Mouse (Mus musculus): Measurements from ENCODE around the gene Sh3gl1.

Gene Sh3gl1

GRCm38 (mm10) chr17:56040030-56040856 lies 3.8 kb upstream of the Sh3gl1 start, which contains the start of gene Chaf1a:
Chaf1a (plus strand) TSS chr17:56040439.
- peak; percentile 98 for DNase-seq (ENCODE audit: extremely low read depth, insufficient read length, low spot score)

- no peak for DNase-seq (ENCODE audit: extremely low read depth, insufficient read length, low spot score)
Observed at GRCm38 (mm10) chr17:56039345-56039744, 2.9 kb upstream of the Sh3gl1 start.

- no peak for DNase-seq (ENCODE audit: extremely low read depth, insufficient read length, low spot score)
Observed at GRCm38 (mm10) chr17:56038583-56039261, 2.3 kb upstream of the Sh3gl1 start.

GRCm38 (mm10) chr17:56036901-56037287 lies 459 bp upstream of the Sh3gl1 start:
- no peak for DNase-seq (ENCODE audit: extremely low read depth, insufficient read length, low spot score)

GRCm38 (mm10) chr17:56035216-56035615 lies 1.2 kb downstream of the Sh3gl1 start:
- DNase-seq (ENCODE audit: extremely low read depth, insufficient read length, low spot score) = no peak

GRCm38 (mm10) chr17:56034726-56035100 lies 1.7 kb downstream of the Sh3gl1 start:
- DNase-seq (ENCODE audit: extremely low read depth, insufficient read length, low spot score) = no peak

GRCm38 (mm10) chr17:56034040-56034725 lies 2.3 kb downstream of the Sh3gl1 start:
- DNase-seq (ENCODE audit: extremely low read depth, insufficient read length, low spot score) = no peak

GRCm38 (mm10) chr17:56032831-56033230 lies 3.6 kb downstream of the Sh3gl1 start:
- no peak for DNase-seq (ENCODE audit: extremely low read depth, insufficient read length, low spot score)

GRCm38 (mm10) chr17:56032127-56032733 lies 4.2 kb downstream of the Sh3gl1 start:
- no peak for DNase-seq (ENCODE audit: extremely low read depth, insufficient read length, low spot score)

GRCm38 (mm10) chr17:56031431-56031830 lies 5.0 kb downstream of the Sh3gl1 start:
- no peak for DNase-seq (ENCODE audit: extremely low read depth, insufficient read length, low spot score)

GRCm38 (mm10) chr17:56030919-56031318 lies 5.5 kb downstream of the Sh3gl1 start:
- peak; percentile 71 for DNase-seq (ENCODE audit: extremely low read depth, insufficient read length, low spot score)

GRCm38 (mm10) chr17:56030238-56030870 lies 6.1 kb downstream of the Sh3gl1 start:
- no peak for DNase-seq (ENCODE audit: extremely low read depth, insufficient read length, low spot score)

- DNase-seq (ENCODE audit: extremely low read depth, insufficient read length, low spot score) = no peak
Observed at GRCm38 (mm10) chr17:56027801-56028441, 8.5 kb downstream of the Sh3gl1 start.

- no peak for DNase-seq (ENCODE audit: extremely low read depth, insufficient read length, low spot score)
Observed at GRCm38 (mm10) chr17:56026881-56027280, 9.6 kb downstream of the Sh3gl1 start.

GRCm38 (mm10) chr17:56026303-56026702 lies 10.1 kb downstream of the Sh3gl1 start:
- DNase-seq (ENCODE audit: extremely low read depth, insufficient read length, low spot score) = peak; percentile 79

GRCm38 (mm10) chr17:56024931-56025330 lies 11.5 kb downstream of the Sh3gl1 start:
- DNase-seq (ENCODE audit: extremely low read depth, insufficient read length, low spot score) = no peak

GRCm38 (mm10) chr17:56024476-56024875 lies 12.0 kb downstream of the Sh3gl1 start:
- no peak for DNase-seq (ENCODE audit: extremely low read depth, insufficient read length, low spot score)

- DNase-seq (ENCODE audit: extremely low read depth, insufficient read length, low spot score) = no peak
Observed at GRCm38 (mm10) chr17:56023386-56023785, 13.0 kb downstream of the Sh3gl1 start.

GRCm38 (mm10) chr17:56022989-56023290 lies 13.5 kb downstream of the Sh3gl1 start:
- no peak for DNase-seq (ENCODE audit: extremely low read depth, insufficient read length, low spot score)
